Mouse (Mus musculus) left cerebral cortex, adult 2 months (tissue): ENCODE measurements around the gene Acp7. TPM values are rescaled to one million over a fixed set of nuclear protein-coding genes. Genes with fewer than 3 reads are reported as not detected.
A peak's percentile ranks its signal among the peaks of the same experiment; 100 is the strongest.
"Not testable (repeated sequence)": the region's sequence is repeated elsewhere in the genome, so short reads cannot be mapped to it uniquely, and the experiment has no call there.

Experiments
- DNase-seq, 2 experiments: peaks; one replicate each; pipeline ENCODE4 v3.0.0; 2021 to 2022; ENCODE audit warnings: low spot score in 2 of 2, mixed read lengths in 1 of 2; ENCODE audit errors: extremely low spot score in 1 of 2
- H3K27ac ChIP-seq: fragments of 200-600 bp; 2 replicates; pipeline ENCODE4 v1.8.1; 2022
- H3K4me3 ChIP-seq: fragments of 200-600 bp; 2 replicates; pipeline ENCODE4 v1.8.1; 2022
- CTCF ChIP-seq: fragments of 200-600 bp; IDR thresholded peaks from 2 replicates; pipeline ENCODE4 v1.8.1; 2022; ENCODE audit warnings: antibody characterized with exemption, mild to moderate bottlenecking, moderate library complexity
- intact Hi-C: fragments of 180-260 bp; cut with DNase I; formaldehyde crosslinking; loops from one replicate; pipeline ENCODE4 v1.15.1; 2025
- long read RNA-seq, 2 experiments: library from polyadenylated mRNA; stranded (forward); transcript quantifications; one replicate each; pipeline ENCODE4 v2.0.0; 2021; ENCODE audit warnings: borderline mapping rate in 2 of 2
- total RNA-seq, 2 experiments: library from RNA; stranded (reverse); gene quantifications; 2 replicates each; pipeline ENCODE4 v1.2.3; 2021

Gene Acp7
- 1 to 10 TPM; 1.4 to 2.5 TPM for total RNA-seq
- long read RNA-seq, experiment 1, partial matches to known transcripts: 0 of 2 reads
- long read RNA-seq, experiment 1, other reads (novel, unspliced or antisense): 1 of 2 reads
- long read RNA-seq, experiment 2: 0 reads

DNA sequence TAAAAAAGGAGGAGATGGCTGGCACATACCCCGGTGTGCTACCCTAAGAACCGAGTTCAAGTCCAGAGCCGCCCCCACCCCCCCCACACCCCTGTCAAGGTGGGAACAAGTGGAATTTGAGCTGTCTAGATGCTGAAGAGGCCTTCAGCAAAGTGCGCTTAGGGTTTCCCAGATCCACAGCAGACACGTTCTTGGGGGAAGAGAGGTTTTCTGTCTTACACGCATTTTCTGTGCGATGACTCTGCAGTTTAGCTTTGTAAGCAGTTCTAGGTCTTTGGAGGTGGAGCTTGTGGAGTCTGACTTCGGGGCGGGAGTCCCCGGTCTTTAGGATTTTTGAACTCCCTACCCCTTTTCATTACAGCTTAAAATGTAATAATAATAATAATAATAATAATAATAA, at the start of gene Acp7:
TSS of gene Acp7 (minus strand) at position 260 of the 400 bp plus-strand sequence.
- intact Hi-C loops: no loop called here
- peak within 1 kb of the TSS; percentile 11; the same call in 1 of the 2 replicates for H3K4me3 ChIP-seq

DNA sequence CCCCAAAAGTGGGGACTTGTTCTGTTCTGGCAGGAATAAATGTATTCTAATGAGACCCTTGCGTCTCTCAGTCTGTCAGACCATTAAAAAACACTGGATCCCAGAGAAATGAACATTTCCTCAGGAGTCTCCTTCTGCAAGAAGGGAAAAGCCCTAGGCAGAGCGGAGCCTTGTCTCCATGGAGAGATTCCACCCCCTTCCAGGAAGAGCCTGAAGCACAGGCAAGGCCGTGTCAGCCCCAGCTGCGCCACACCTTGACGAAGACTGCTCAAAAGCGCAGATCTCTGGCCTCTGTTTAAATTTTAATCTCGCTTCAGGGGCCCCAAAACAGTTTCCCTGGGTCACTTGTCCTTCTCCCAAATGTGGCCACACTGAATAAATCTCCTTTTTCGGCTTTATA, 46.5 kb upstream of the Acp7 start:
- Histone ChIP-seq H3K27ac (no peak overlapping the region), H3K4me3 (no peak overlapping the region)
- DNase-seq: no peak
- TF ChIP-seq CTCF: no peak
- intact Hi-C loops: no loop called here

More for the DNA sequence above, at the start of gene Acp7:
- no peak for DNase-seq
- H3K27ac ChIP-seq: no peak within 1 kb of the TSS
- no peak for TF ChIP-seq CTCF

GRCm38 (mm10) chr7:28676811-28677541, 45.8 kb upstream of the Acp7 start:
- no peak overlapping the region for H3K27ac ChIP-seq
- no peak for DNase-seq
- TF ChIP-seq CTCF: no peak
- no peak overlapping the region for H3K4me3 ChIP-seq
- intact Hi-C loops: no loop called here

DNA sequence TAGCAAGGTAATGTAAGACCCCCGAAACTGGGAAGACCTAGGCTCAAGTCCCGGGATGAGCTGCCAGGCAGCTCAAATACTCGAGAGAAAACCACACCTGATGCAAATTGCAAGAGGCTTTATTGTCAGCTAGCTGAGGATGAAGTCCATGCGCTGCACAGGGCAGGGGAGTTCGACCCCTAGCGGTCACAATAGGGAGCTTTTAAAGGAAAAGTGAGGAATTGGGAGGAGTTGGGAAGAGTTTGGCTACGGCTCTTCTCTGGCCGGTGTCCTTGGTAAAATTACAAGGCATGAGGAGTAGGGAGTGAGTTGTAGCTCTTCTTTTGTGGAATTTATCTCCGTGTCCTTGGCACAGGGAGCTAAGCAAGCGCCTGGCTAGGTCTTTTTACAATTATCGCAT, 44.6 kb upstream of the Acp7 start:
- Histone ChIP-seq H3K27ac (no peak overlapping the region), H3K4me3 (no peak overlapping the region)
- DNase-seq: no peak
- TF ChIP-seq CTCF: peak; percentile 41
- intact Hi-C loops: no loop called here

DNA sequence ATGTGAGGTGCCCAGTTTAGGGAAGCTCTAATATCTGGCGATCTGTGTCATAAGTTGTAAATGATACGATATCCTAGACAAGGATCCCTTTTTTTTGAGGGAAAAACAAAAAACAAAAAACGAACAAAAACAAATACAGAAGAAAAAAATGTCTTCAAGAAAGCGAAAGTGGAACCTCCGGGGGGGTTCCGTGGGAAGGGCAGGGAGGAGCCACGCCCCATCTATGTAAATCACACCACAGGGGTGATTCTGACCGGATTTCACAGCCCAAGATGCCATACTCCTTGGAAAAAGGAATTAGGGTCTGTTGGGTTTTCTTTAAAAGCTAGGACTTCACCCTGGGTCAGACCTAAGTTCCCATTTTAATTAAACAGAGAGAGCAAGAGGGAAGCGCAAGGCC, 43.9 kb upstream of the Acp7 start:
- Histone ChIP-seq H3K27ac (no peak overlapping the region), H3K4me3 (no peak overlapping the region)
- intact Hi-C loops: no loop called here
- DNase-seq: no peak
- TF ChIP-seq CTCF: no peak

GRCm38 (mm10) chr7:28672786-28673185, 41.7 kb upstream of the Acp7 start:
- DNase-seq, H3K4me3 ChIP-seq, H3K27ac ChIP-seq, intact Hi-C loops: not testable (repeated sequence)

GRCm38 (mm10) chr7:28672276-28672675, 41.1 kb upstream of the Acp7 start:
- intact Hi-C loops: no loop called here
- no peak for DNase-seq
- no peak for TF ChIP-seq CTCF

DNA sequence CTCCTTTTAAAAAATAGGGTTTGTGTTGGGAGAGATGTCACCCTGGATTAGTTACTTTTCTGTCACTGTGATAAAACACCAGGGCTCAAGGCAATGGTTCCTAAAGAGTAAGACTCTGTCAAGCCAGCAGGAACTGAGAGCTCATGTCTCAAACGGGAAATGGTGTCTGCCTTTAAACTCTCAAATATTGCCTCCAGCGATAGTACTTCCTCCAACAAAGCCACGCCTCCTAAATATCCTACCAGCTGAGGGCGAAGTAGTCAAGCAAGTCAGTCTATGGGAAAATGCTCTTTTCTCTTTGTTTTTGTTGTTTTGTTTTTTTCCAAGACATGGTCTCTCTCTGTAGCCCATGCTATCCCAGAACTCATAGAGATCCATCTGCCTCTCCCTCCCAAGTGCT, 40.0 kb upstream of the Acp7 start:
- DNase-seq: no peak
- TF ChIP-seq CTCF: no peak
- no peak overlapping the region for H3K27ac ChIP-seq
- H3K4me3 ChIP-seq: no peak overlapping the region
- intact Hi-C loops: no loop called here

More at GRCm38 (mm10) chr7:28672276-28672675, 41.1 kb upstream of the Acp7 start:
- Histone ChIP-seq H3K4me3 (no peak overlapping the region), H3K27ac (no peak overlapping the region)

DNA sequence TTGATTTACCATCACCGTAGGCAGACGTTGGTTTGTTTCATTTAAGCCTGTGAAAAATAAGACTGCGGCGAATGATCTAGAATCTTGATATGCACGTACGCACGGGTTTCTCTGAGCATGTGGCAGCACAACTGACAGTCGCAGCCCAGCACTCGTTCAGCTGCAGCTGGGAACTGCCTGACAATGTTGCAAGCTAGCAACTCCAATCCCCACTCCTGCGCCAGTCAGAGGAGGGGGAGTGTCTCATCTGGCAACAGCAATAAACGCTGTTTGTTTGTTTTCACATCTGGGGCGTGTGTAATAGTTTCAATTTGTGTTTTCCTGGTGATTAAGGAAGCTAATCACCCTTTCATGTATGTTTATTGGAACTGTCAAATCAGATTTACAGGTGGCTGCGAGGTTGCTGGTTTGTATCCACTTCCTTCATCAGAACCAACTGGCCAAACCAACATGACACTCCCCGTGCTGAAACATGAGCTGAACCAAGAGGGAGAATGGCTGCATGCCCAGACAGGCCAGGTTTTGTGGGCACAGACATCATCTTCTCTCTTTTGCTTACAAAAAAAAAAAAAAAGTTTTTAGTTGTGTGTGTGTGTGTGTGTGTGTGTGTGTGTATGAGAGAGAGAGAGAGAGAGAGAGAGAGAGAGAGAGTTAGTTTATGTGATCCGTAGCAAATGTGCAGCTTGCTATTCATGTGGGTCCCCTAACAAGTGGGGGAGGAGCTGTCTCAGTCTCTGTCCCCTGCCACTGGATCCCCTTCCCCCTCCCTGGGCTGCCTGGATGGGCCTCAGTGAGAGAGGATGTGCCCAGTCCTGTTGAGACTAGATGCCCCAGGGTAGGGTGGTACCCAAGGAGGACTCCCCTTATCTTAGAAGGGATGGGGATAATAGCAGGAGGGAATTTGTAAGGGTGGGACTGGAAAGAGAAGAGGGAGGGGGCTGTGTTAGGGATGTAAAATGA, 34.8 kb upstream of the Acp7 start:
- no peak for TF ChIP-seq CTCF
- intact Hi-C loops: no loop called here
- Histone ChIP-seq H3K27ac (no peak overlapping the region), H3K4me3 (no peak overlapping the region)
- DNase-seq: no peak

DNA sequence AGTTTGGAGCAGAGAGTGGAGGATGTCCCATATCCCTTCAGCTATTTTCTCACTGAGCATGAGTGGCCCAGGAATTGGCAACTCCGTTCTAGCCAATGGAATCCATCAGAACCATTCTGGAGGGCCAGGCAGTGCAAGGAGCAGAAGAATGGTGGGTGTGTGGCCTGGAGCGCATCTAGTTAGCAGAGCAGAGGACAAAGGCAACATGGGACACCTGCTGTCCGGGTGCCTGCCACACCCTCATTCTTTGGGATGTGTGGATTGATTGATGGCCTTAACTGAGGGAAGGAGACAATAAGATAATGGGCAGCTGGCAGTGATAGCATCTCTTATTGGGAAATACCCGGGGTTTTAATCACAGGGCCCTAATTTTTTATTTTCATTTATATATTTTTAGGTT, 25.3 kb upstream of the Acp7 start:
- no peak overlapping the region for H3K4me3 ChIP-seq
- DNase-seq: no peak
- no peak overlapping the region for H3K27ac ChIP-seq
- intact Hi-C loops: no loop called here
- TF ChIP-seq CTCF: no peak

- H3K4me3 ChIP-seq: no peak overlapping the region
- DNase-seq: no peak
- TF ChIP-seq CTCF: peak; percentile 16
- no peak overlapping the region for H3K27ac ChIP-seq
- intact Hi-C loops: no loop called here
Measured at GRCm38 (mm10) chr7:28651157-28651556, 20.0 kb upstream of the Acp7 start.

DNA sequence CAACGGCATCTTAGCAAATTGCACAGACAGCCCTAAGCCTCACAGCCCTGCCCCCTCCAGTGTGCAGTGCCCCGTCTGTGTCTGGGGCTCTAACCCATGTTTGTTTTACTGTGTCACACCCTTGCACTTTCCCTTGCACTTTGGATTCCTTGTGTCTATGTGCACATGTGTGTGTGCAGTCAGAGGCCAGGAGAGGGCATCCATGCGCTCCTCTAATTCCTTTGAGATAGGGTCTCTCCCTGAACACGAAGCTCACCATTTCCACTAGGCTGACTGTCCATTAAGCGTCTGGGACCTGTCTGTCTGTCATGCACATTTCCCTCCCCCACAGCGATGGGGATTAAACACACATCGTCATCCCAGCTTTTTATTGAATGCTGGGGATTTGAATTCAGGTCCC, 15.9 kb upstream of the Acp7 start:
- intact Hi-C loops: no loop called here
- no peak for TF ChIP-seq CTCF
- no peak for DNase-seq
- Histone ChIP-seq H3K4me3 (no peak overlapping the region), H3K27ac (no peak overlapping the region)
